Mouse (Mus musculus) heart, postnatal 0 days (tissue): Measurements from ENCODE around the gene Tmem109. TPM values are rescaled to one million over a fixed set of nuclear protein-coding genes. Genes with fewer than 3 reads are reported as not detected.

Source experiments
- ATAC-seq: fragments of 200-750 bp; cut with Nextera tagmentation; 2 replicates; pipeline ENCODE4 v1.8.0; 2017; ENCODE audit warnings: low read depth, moderate number of reproducible peaks, moderate library complexity; ENCODE audit not compliant: insufficient read depth
- DNase-seq: peaks from one replicate; pipeline ENCODE4 v3.0.0-alpha.2; 2016; ENCODE audit warnings: low spot score
- H3K27ac ChIP-seq: fragments of 300-500 bp; sonication (generic); 2 replicates; pipeline ENCODE4 v1.5.1; 2014; ENCODE audit warnings: low read depth, mild to moderate bottlenecking
- H3K27me3 ChIP-seq: fragments of 300-500 bp; sonication (generic); 2 replicates; pipeline ENCODE4 v1.6.1; 2014; ENCODE audit warnings: low read length, mixed read lengths; ENCODE audit not compliant: control insufficient read depth, insufficient read depth
- H3K36me3 ChIP-seq: fragments of 300-500 bp; sonication (generic); replicated peaks from 2 replicates; pipeline ENCODE4 v1.6.1; 2014; ENCODE audit warnings: low read length, mixed read lengths; ENCODE audit not compliant: control insufficient read depth, insufficient read depth
- H3K4me1 ChIP-seq: fragments of 300-500 bp; sonication (generic); 2 replicates; pipeline ENCODE4 v1.6.1; 2014; ENCODE audit warnings: antibody characterized with exemption; ENCODE audit not compliant: control insufficient read depth, insufficient read depth
- H3K4me2 ChIP-seq: fragments of 300-500 bp; sonication (generic); 2 replicates; pipeline ENCODE4 v1.6.1; 2014; ENCODE audit warnings: low read depth, mild to moderate bottlenecking, low read length, moderate library complexity
- H3K4me3 ChIP-seq: fragments of 300-500 bp; sonication (generic); 2 replicates; pipeline ENCODE4 v1.5.1; 2014; ENCODE audit warnings: low read depth, low read length
- H3K9ac ChIP-seq: fragments of 300-500 bp; sonication (generic); replicated peaks from 2 replicates; pipeline ENCODE4 v1.6.1; 2014; ENCODE audit warnings: low read depth, low read length, mixed read lengths
- H3K9me3 ChIP-seq: fragments of 300-500 bp; sonication (generic); replicated peaks from 2 replicates; pipeline ENCODE4 v1.6.1; 2016; ENCODE audit warnings: low read length; ENCODE audit not compliant: control insufficient read depth
- CTCF ChIP-seq: IDR thresholded peaks from 2 replicates; pipeline ENCODE4 v1.5.1; 2016; ENCODE audit warnings: antibody characterized with exemption, control low read depth, low read depth
- EP300 ChIP-seq: IDR thresholded peaks from 2 replicates; pipeline ENCODE4 v1.6.1; 2016; ENCODE audit warnings: antibody characterized with exemption, low read depth
- WGBS: fragments of 180-500 bp; shearing (Covaris S2); extraction: QIAGEN DNeasy Blood & Tissue Kit; methylation state at CpG from one replicate; pipeline ENCODE4 v1.1.7; 2014; 5-methylcytosine and 5-hydroxymethylcytosine counted together
- polyA plus RNA-seq: library from polyadenylated mRNA; unstranded; fragments of >200 nt; fragmentation: Nextera tagmentation; extraction: Ambion mirVana; gene quantifications from 2 replicates; pipeline ENCODE4 v1.2.1, GENCODE M21; 2015
- total RNA-seq: library from RNA; depleted of rRNA; stranded (reverse); fragments of >200 nt; gene quantifications from 2 replicates; pipeline ENCODE4 v1.2.3, GENCODE M21; 2014; ENCODE audit warnings: low replicate concordance

The Tmem109 gene
- total and polyA plus RNA-seq, 2 experiments from 2014 or later, result 80.6 to 85.8 TPM

GRCm38 (mm10) chr19:10866351-10866750 lies 15.4 kb downstream of the Tmem109 start:
- no peak overlapping the region for H3K27ac ChIP-seq
- H3K4me3 ChIP-seq, result no peak overlapping the region
- peaks cover 14% of the 10 kb centered on the region; the same call in 1 of the 2 replicates for H3K4me1 ChIP-seq
- H3K9me3 ChIP-seq, result no peaks in the 10 kb centered on the region
- no peak for DNase-seq
- no peak overlapping the region for H3K9ac ChIP-seq
- ATAC-seq, result no peak
- peaks cover 56% of the 10 kb centered on the region for H3K36me3 ChIP-seq
- WGBS, result 90% methylated on average over 13 of the region's 13 CpGs
- no peaks in the 10 kb centered on the region for H3K27me3 ChIP-seq
- no peak overlapping the region for H3K4me2 ChIP-seq
- TF ChIP-seq CTCF (no peak), EP300 (no peak)

- DNase-seq (no peak), ATAC-seq (no peak)
- 59% methylated on average over 21 of the region's 22 CpGs for WGBS
- Histone ChIP-seq H3K9ac (no peak overlapping the region), H3K27ac (no peak overlapping the region), H3K4me3 (no peak overlapping the region), H3K9me3 (no peaks in the 10 kb centered on the region), H3K4me2 (no peak overlapping the region), H3K27me3 (no peaks in the 10 kb centered on the region), H3K4me1 (no peaks in the 10 kb centered on the region), H3K36me3 (peaks cover 85% of the 10 kb centered on the region)
- TF ChIP-seq EP300, result no peak
- TF ChIP-seq CTCF, result no peak
Measured at GRCm38 (mm10) chr19:10860072-10860497, 21.7 kb downstream of the Tmem109 start.

GRCm38 (mm10) chr19:10856520-10856919 lies 25.3 kb downstream of the Tmem109 start:
- TF ChIP-seq EP300, result no peak
- no peak for TF ChIP-seq CTCF
- H3K4me3 ChIP-seq, result no peak overlapping the region
- H3K27me3 ChIP-seq, result no peaks in the 10 kb centered on the region
- WGBS, result 49% methylated on average over 2 of the region's 2 CpGs
- no peaks in the 10 kb centered on the region for H3K9me3 ChIP-seq
- H3K4me2 ChIP-seq, result no peak overlapping the region
- DNase-seq, result no peak
- H3K36me3 ChIP-seq, result peaks cover 51% of the 10 kb centered on the region
- no peak for ATAC-seq
- H3K27ac ChIP-seq, result no peak overlapping the region
- H3K9ac ChIP-seq, result no peak overlapping the region
- no peaks in the 10 kb centered on the region for H3K4me1 ChIP-seq

- no peak overlapping the region for H3K4me3 ChIP-seq
- no peak for TF ChIP-seq CTCF
- TF ChIP-seq EP300, result no peak
- WGBS, result 81% methylated on average over 3 of the region's 3 CpGs
- H3K9ac ChIP-seq, result no peak overlapping the region
- H3K27me3 ChIP-seq, result no peaks in the 10 kb centered on the region
- ATAC-seq (no peak), DNase-seq (no peak)
- H3K27ac ChIP-seq, result no peak overlapping the region
- no peak overlapping the region for H3K4me2 ChIP-seq
- no peaks in the 10 kb centered on the region for H3K9me3 ChIP-seq
- H3K36me3 ChIP-seq, result peaks cover 40% of the 10 kb centered on the region
- H3K4me1 ChIP-seq, result no peaks in the 10 kb centered on the region
Measured at GRCm38 (mm10) chr19:10855422-10855821, 26.4 kb downstream of the Tmem109 start.

- TF ChIP-seq CTCF (no peak), EP300 (no peak)
- H3K4me1 ChIP-seq, result peaks cover 11% of the 10 kb centered on the region; the same call in 1 of the 2 replicates
- no peaks in the 10 kb centered on the region for H3K36me3 ChIP-seq
- H3K9ac ChIP-seq, result no peak overlapping the region
- H3K4me3 ChIP-seq, result no peak overlapping the region
- H3K4me2 ChIP-seq, result no peak overlapping the region
- ATAC-seq (no peak), DNase-seq (no peak)
- H3K27me3 ChIP-seq, result no peaks in the 10 kb centered on the region
- no peaks in the 10 kb centered on the region for H3K9me3 ChIP-seq
- WGBS, result 36% methylated on average over 3 of the region's 3 CpGs
- no peak overlapping the region for H3K27ac ChIP-seq
Measured at GRCm38 (mm10) chr19:10847311-10848087, 34.3 kb downstream of the Tmem109 start.
